Mouse (Mus musculus): ENCODE measurements at regions not wholly inside any gene's neighbourhood (a gene's known extent, or its start where the extent isn't known, plus 50 kb on each side); places are given as distances from the start of the nearest gene placed in this dataset.

GRCm38 (mm10) chr4:24249243-24249970, 246.8 kb upstream of the Mms22l start:
- Histone ChIP-seq H3K4me2 (ENCODE audit: insufficient read depth, low read depth, poor library complexity, severe bottlenecking) (no peak overlapping the region), H3K4me3 (replicated peaks in 1 of 3; ENCODE audit: low read depth in 2 of 3, low read length in 2 of 3, poor library complexity in 1 of 3) (no peak overlapping the region), H3K79me2 (replicated peaks; ENCODE audit: control insufficient read depth, extremely low read depth, insufficient read depth, poor library complexity, severe bottlenecking) (no peaks in the 10 kb centered on the region), H3K9me3 (replicated peaks; ENCODE audit: low read length) (no peaks in the 10 kb centered on the region), H3K4me1 (ENCODE audit: control insufficient read depth in 1 of 2, insufficient read depth in 2 of 2) (no peaks in the 10 kb centered on the region), H3K36me3 (replicated peaks in 1 of 2; ENCODE audit: control insufficient read depth in 1 of 2, insufficient read depth in 1 of 2, low read length in 1 of 2) (no peaks in the 10 kb centered on the region), H3K27me3 (replicated peaks) (no peaks in the 10 kb centered on the region), H3K9ac (ENCODE audit: insufficient read depth, low read depth) (no peak overlapping the region), H3K27ac (ENCODE audit: insufficient read depth, low read depth) (no peak overlapping the region)
- peak; percentile 54 for DNase-seq (ENCODE audit: extremely low read depth)
- dilution Hi-C loops (cut with MboI; ENCODE audit: extremely low pct_ligation_motif_present, extremely low pct_unique_long_range_greater_than_20kb, low sequenced_read_pairs) (no loop called here), in situ Hi-C loops (cut with MboI; ENCODE audit: low pct_ligation_motif_present, low pct_unique_long_range_greater_than_20kb, low sequenced_read_pairs) (no loop called here)
- TF ChIP-seq RAD21 (IDR thresholded peaks at IDR 0.05; ENCODE audit: low read depth, low read length), result peak; percentile 42
- TF ChIP-seq USF2 (conservative IDR thresholded peaks at IDR 0.05; ENCODE audit: low read depth, low read length), result no peak
- no peak for TF ChIP-seq ZNF384 (IDR thresholded peaks at IDR 0.05; ENCODE audit: low read depth, low read length)
- peak; percentile 34 to 68; a peak in 3 of 4 replicates for TF ChIP-seq CTCF (conservative IDR thresholded peaks at IDR 0.05 in 1 of 2, IDR thresholded peaks at IDR 0.05 in 1 of 2; ENCODE audit: low read depth in 2 of 2, low read length in 2 of 2)
- no peak for TF ChIP-seq EP300 (IDR thresholded peaks at IDR 0.05; ENCODE audit: low read length)
- TF ChIP-seq NELFE (IDR thresholded peaks at IDR 0.05; ENCODE audit: low read depth, low read length), result no peak
- peak; percentile 57 for TF ChIP-seq SMC3 (IDR thresholded peaks at IDR 0.05; ENCODE audit: low read depth, low read length)

- DNase-seq (ENCODE audit: extremely low read depth), result peak; percentile 38
- in situ Hi-C loops (cut with MboI; ENCODE audit: low pct_ligation_motif_present, low pct_unique_long_range_greater_than_20kb, low sequenced_read_pairs), result loop anchor here (25.0 kb wide), 1 partner anchor 309 kb away; no protein-coding TSS in a partner anchor
- dilution Hi-C loops (cut with MboI; ENCODE audit: extremely low pct_ligation_motif_present, extremely low pct_unique_long_range_greater_than_20kb, low sequenced_read_pairs), result no loop called here
- Histone ChIP-seq H3K79me2 (replicated peaks; ENCODE audit: control insufficient read depth, extremely low read depth, insufficient read depth, poor library complexity, severe bottlenecking) (no peaks in the 10 kb centered on the region), H3K4me1 (ENCODE audit: control insufficient read depth in 1 of 2, insufficient read depth in 2 of 2) (no peaks in the 10 kb centered on the region), H3K27ac (ENCODE audit: insufficient read depth, low read depth) (no peak overlapping the region), H3K4me2 (ENCODE audit: insufficient read depth, low read depth, poor library complexity, severe bottlenecking) (no peak overlapping the region), H3K9me3 (replicated peaks; ENCODE audit: low read length) (no peaks in the 10 kb centered on the region), H3K4me3 (replicated peaks in 1 of 3; ENCODE audit: low read depth in 2 of 3, low read length in 2 of 3, poor library complexity in 1 of 3) (no peak overlapping the region), H3K9ac (ENCODE audit: insufficient read depth, low read depth) (no peak overlapping the region), H3K36me3 (replicated peaks in 1 of 2; ENCODE audit: control insufficient read depth in 1 of 2, insufficient read depth in 1 of 2, low read length in 1 of 2) (no peaks in the 10 kb centered on the region), H3K27me3 (replicated peaks) (no peaks in the 10 kb centered on the region)
- TF ChIP-seq CTCF (conservative IDR thresholded peaks at IDR 0.05 in 1 of 2, IDR thresholded peaks at IDR 0.05 in 1 of 2; ENCODE audit: low read depth in 2 of 2, low read length in 2 of 2) (peak; percentile 42 to 71), ETS1 (conservative IDR thresholded peaks at IDR 0.05; ENCODE audit: low read depth, low read length) (no peak), POLR2A (IDR thresholded peaks at IDR 0.05; ENCODE audit: low read depth, low read length) (no peak), RAD21 (IDR thresholded peaks at IDR 0.05; ENCODE audit: low read depth, low read length) (peak; percentile 71), RCOR1 (conservative IDR thresholded peaks at IDR 0.05; ENCODE audit: low read depth, low read length) (no peak), SIN3A (IDR thresholded peaks at IDR 0.05; ENCODE audit: low read length) (no peak), BHLHE40 (IDR thresholded peaks at IDR 0.05; ENCODE audit: low read depth, low read length) (no peak), JUND (conservative IDR thresholded peaks at IDR 0.05; ENCODE audit: low read depth, low read length) (no peak), CHD2 (IDR thresholded peaks at IDR 0.05; ENCODE audit: low read length) (no peak), MXI1 (IDR thresholded peaks at IDR 0.05; ENCODE audit: low read depth, low read length) (no peak), UBTF (IDR thresholded peaks at IDR 0.05; ENCODE audit: low read depth, low read length) (no peak), SMC3 (IDR thresholded peaks at IDR 0.05; ENCODE audit: low read depth, low read length) (peak; percentile 71), EP300 (IDR thresholded peaks at IDR 0.05; ENCODE audit: low read length) (0 out of 2 replicates have a peak, but pooled peaks have one; percentile 7)
Observed at GRCm38 (mm10) chr4:24278154-24278553, 218.1 kb upstream of the Mms22l start.
